Mouse (Mus musculus): ENCODE data around the gene Msh3. TPM values are rescaled to one million over a fixed set of nuclear protein-coding genes. Genes with fewer than 3 reads are reported as not detected.

Gene Msh3
- polyA plus RNA-seq, 1 experiment from 2014 or later: 27.5 TPM

GRCm38 (mm10) chr13:92303062-92303948 is 51.5 kb downstream of the Msh3 start:
- no peak for DNase-seq (ENCODE audit: low spot score)
- 78% methylated on average over 8 of the region's 8 CpGs for WGBS

GRCm38 (mm10) chr13:92302466-92302865 is 52.3 kb downstream of the Msh3 start:
- Histone ChIP-seq H3K9me3 (ENCODE audit: control insufficient read depth, low read length) (no peaks in the 10 kb centered on the region), H3K27me3 (ENCODE audit: control insufficient read depth, insufficient read depth, low read length) (no peaks in the 10 kb centered on the region), H3K4me1 (replicated peaks; ENCODE audit: control insufficient read depth, insufficient read depth, low read length) (no peaks in the 10 kb centered on the region), H3K4me3 (replicated peaks; ENCODE audit: low read length) (no peak overlapping the region), H3K4me2 (replicated peaks) (no peak overlapping the region), H3K36me3 (replicated peaks; ENCODE audit: control insufficient read depth, insufficient read depth) (peaks cover 31% of the 10 kb centered on the region), H3K9ac (no peak overlapping the region), H3K27ac (no peak overlapping the region)
- WGBS: 92% methylated on average over 4 of the region's 4 CpGs
- DNase-seq (ENCODE audit: low spot score) (no peak), ATAC-seq (ENCODE audit: low FRiP score) (no peak)

More at GRCm38 (mm10) chr13:92303062-92303948, 51.5 kb downstream of the Msh3 start:
- ATAC-seq (ENCODE audit: low FRiP score): no peak
- Histone ChIP-seq H3K36me3 (replicated peaks; ENCODE audit: control insufficient read depth, insufficient read depth) (peaks cover 38% of the 10 kb centered on the region), H3K9me3 (ENCODE audit: control insufficient read depth, low read length) (no peaks in the 10 kb centered on the region), H3K4me3 (replicated peaks; ENCODE audit: low read length) (no peak overlapping the region), H3K27ac (no peak overlapping the region), H3K4me1 (replicated peaks; ENCODE audit: control insufficient read depth, insufficient read depth, low read length) (no peaks in the 10 kb centered on the region), H3K9ac (no peak overlapping the region), H3K4me2 (replicated peaks) (no peak overlapping the region), H3K27me3 (ENCODE audit: control insufficient read depth, insufficient read depth, low read length) (no peaks in the 10 kb centered on the region)

GRCm38 (mm10) chr13:92301754-92302153 is 53.0 kb downstream of the Msh3 start:
- no peak for DNase-seq (ENCODE audit: low spot score)
- H3K4me3 ChIP-seq (replicated peaks; ENCODE audit: low read length): no peak overlapping the region
- no peak for ATAC-seq (ENCODE audit: low FRiP score)
- H3K9ac ChIP-seq: no peak overlapping the region
- H3K36me3 ChIP-seq (replicated peaks; ENCODE audit: control insufficient read depth, insufficient read depth): peaks cover 35% of the 10 kb centered on the region
- WGBS: 91% methylated on average over 4 of the region's 4 CpGs
- no peak overlapping the region for H3K4me2 ChIP-seq (replicated peaks)
- no peak overlapping the region for H3K27ac ChIP-seq
- H3K9me3 ChIP-seq (ENCODE audit: control insufficient read depth, low read length): no peaks in the 10 kb centered on the region
- H3K27me3 ChIP-seq (ENCODE audit: control insufficient read depth, insufficient read depth, low read length): no peaks in the 10 kb centered on the region
- no peaks in the 10 kb centered on the region for H3K4me1 ChIP-seq (replicated peaks; ENCODE audit: control insufficient read depth, insufficient read depth, low read length)

GRCm38 (mm10) chr13:92299522-92299921 is 55.3 kb downstream of the Msh3 start:
- Histone ChIP-seq H3K27ac (no peak overlapping the region), H3K36me3 (replicated peaks; ENCODE audit: control insufficient read depth, insufficient read depth) (peaks cover 27% of the 10 kb centered on the region), H3K4me2 (replicated peaks) (no peak overlapping the region), H3K27me3 (ENCODE audit: control insufficient read depth, insufficient read depth, low read length) (no peaks in the 10 kb centered on the region), H3K4me3 (replicated peaks; ENCODE audit: low read length) (no peak overlapping the region), H3K9me3 (ENCODE audit: control insufficient read depth, low read length) (no peaks in the 10 kb centered on the region), H3K9ac (no peak overlapping the region), H3K4me1 (replicated peaks; ENCODE audit: control insufficient read depth, insufficient read depth, low read length) (no peaks in the 10 kb centered on the region)
- DNase-seq (ENCODE audit: low spot score): no peak
- 74% methylated on average over 1 of the region's 1 CpGs for WGBS
- no peak for ATAC-seq (ENCODE audit: low FRiP score)

GRCm38 (mm10) chr13:92297021-92297420 is 57.8 kb downstream of the Msh3 start:
- Histone ChIP-seq H3K27ac (no peak overlapping the region), H3K9me3 (ENCODE audit: control insufficient read depth, low read length) (no peaks in the 10 kb centered on the region), H3K27me3 (ENCODE audit: control insufficient read depth, insufficient read depth, low read length) (no peaks in the 10 kb centered on the region), H3K4me3 (replicated peaks; ENCODE audit: low read length) (no peak overlapping the region), H3K9ac (no peak overlapping the region), H3K36me3 (replicated peaks; ENCODE audit: control insufficient read depth, insufficient read depth) (peaks cover 31% of the 10 kb centered on the region), H3K4me1 (replicated peaks; ENCODE audit: control insufficient read depth, insufficient read depth, low read length) (no peaks in the 10 kb centered on the region), H3K4me2 (replicated peaks) (no peak overlapping the region)
- DNase-seq (ENCODE audit: low spot score) (no peak), ATAC-seq (ENCODE audit: low FRiP score) (no peak)
- 91% methylated on average over 2 of the region's 2 CpGs for WGBS

GRCm38 (mm10) chr13:92296490-92296889 is 58.3 kb downstream of the Msh3 start:
- DNase-seq (ENCODE audit: low spot score) (no peak), ATAC-seq (ENCODE audit: low FRiP score) (no peak)
- no peaks in the 10 kb centered on the region for H3K4me1 ChIP-seq (replicated peaks; ENCODE audit: control insufficient read depth, insufficient read depth, low read length)
- H3K27ac ChIP-seq: no peak overlapping the region
- H3K9me3 ChIP-seq (ENCODE audit: control insufficient read depth, low read length): no peaks in the 10 kb centered on the region
- peaks cover 31% of the 10 kb centered on the region for H3K36me3 ChIP-seq (replicated peaks; ENCODE audit: control insufficient read depth, insufficient read depth)
- H3K9ac ChIP-seq: no peak overlapping the region
- no peaks in the 10 kb centered on the region for H3K27me3 ChIP-seq (ENCODE audit: control insufficient read depth, insufficient read depth, low read length)
- H3K4me2 ChIP-seq (replicated peaks): no peak overlapping the region
- H3K4me3 ChIP-seq (replicated peaks; ENCODE audit: low read length): no peak overlapping the region
- 96% methylated on average over 4 of the region's 4 CpGs for WGBS

- Histone ChIP-seq H3K36me3 (replicated peaks; ENCODE audit: control insufficient read depth, insufficient read depth) (peaks cover 16% of the 10 kb centered on the region; the same call in 1 of the 2 replicates), H3K4me1 (replicated peaks; ENCODE audit: control insufficient read depth, insufficient read depth, low read length) (no peaks in the 10 kb centered on the region), H3K9me3 (ENCODE audit: control insufficient read depth, low read length) (no peaks in the 10 kb centered on the region), H3K4me3 (replicated peaks; ENCODE audit: low read length) (no peak overlapping the region), H3K4me2 (replicated peaks) (no peak overlapping the region), H3K27ac (no peak overlapping the region), H3K9ac (no peak overlapping the region), H3K27me3 (ENCODE audit: control insufficient read depth, insufficient read depth, low read length) (no peaks in the 10 kb centered on the region)
- 88% methylated on average over 5 of the region's 5 CpGs for WGBS
- no peak for ATAC-seq (ENCODE audit: low FRiP score)
- DNase-seq (ENCODE audit: low spot score): no peak
These were observed 60.9 kb downstream of the Msh3 start for GRCm38 (mm10) chr13:92293883-92294282.

- Histone ChIP-seq H3K4me1 (replicated peaks; ENCODE audit: control insufficient read depth, insufficient read depth, low read length) (no peaks in the 10 kb centered on the region), H3K27ac (no peak overlapping the region), H3K9me3 (ENCODE audit: control insufficient read depth, low read length) (no peaks in the 10 kb centered on the region), H3K9ac (no peak overlapping the region), H3K36me3 (replicated peaks; ENCODE audit: control insufficient read depth, insufficient read depth) (peaks cover 8% of the 10 kb centered on the region; the same call in 1 of the 2 replicates), H3K27me3 (ENCODE audit: control insufficient read depth, insufficient read depth, low read length) (no peaks in the 10 kb centered on the region), H3K4me3 (replicated peaks; ENCODE audit: low read length) (no peak overlapping the region), H3K4me2 (replicated peaks) (no peak overlapping the region)
- DNase-seq (ENCODE audit: low spot score) (no peak), ATAC-seq (ENCODE audit: low FRiP score) (no peak)
- 70% methylated on average over 4 of the region's 4 CpGs for WGBS
These were observed 63.2 kb downstream of the Msh3 start for GRCm38 (mm10) chr13:92291605-92292004.

- H3K9ac ChIP-seq: no peak overlapping the region
- no peak overlapping the region for H3K4me2 ChIP-seq (replicated peaks)
- WGBS: 88% methylated on average over 2 of the region's 2 CpGs
- no peak overlapping the region for H3K4me3 ChIP-seq (replicated peaks; ENCODE audit: low read length)
- ATAC-seq (ENCODE audit: low FRiP score) (no peak), DNase-seq (ENCODE audit: low spot score) (no peak)
- H3K27ac ChIP-seq: no peak overlapping the region
- H3K9me3 ChIP-seq (ENCODE audit: control insufficient read depth, low read length): no peaks in the 10 kb centered on the region
- 0 out of 2 replicates have a peak, but pooled peaks cover 11% of the 10 kb centered on the region for H3K36me3 ChIP-seq (replicated peaks; ENCODE audit: control insufficient read depth, insufficient read depth)
- H3K4me1 ChIP-seq (replicated peaks; ENCODE audit: control insufficient read depth, insufficient read depth, low read length): no peaks in the 10 kb centered on the region
- no peaks in the 10 kb centered on the region for H3K27me3 ChIP-seq (ENCODE audit: control insufficient read depth, insufficient read depth, low read length)
These were observed 77.8 kb downstream of the Msh3 start for GRCm38 (mm10) chr13:92277027-92277426.

Data from hindbrain, embryonic 14.5 days (tissue).